Comparison of ENCODE assay signal across 8 mouse cellular contexts in the genomic region with DNA sequence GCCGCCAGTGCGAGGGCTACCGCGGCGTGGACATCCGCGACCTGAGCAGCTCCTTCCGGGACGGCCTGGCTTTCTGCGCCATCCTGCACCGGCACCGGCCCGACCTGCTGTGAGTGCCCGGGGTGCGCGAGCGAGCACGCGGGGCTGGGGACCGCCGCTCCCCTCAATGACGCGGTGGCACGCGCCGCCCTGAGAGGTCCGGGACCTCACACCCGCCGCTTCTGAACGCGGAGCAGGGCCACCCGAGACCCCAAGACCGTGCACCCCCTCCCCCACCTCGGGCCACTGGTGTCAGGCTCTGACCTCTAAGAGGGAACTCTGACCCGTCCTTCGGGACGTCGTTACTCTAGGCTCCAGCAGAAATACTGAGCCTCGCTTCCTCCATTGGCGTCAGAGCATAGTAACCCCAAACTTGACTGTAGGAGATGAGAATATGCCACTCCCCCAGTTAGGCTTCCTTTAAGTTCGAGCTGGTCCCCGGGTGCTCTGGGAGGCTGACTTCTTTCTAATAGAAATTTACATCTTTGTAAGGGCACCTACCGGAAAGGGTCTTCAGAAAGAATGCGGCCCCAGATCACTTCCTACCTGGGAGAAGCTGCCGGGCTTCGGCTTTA. TPM values are rescaled to one million over a fixed set of nuclear protein-coding genes. Genes with fewer than 3 reads are reported as not detected.
DNase-seq lines count a peak whose midpoint lies in the region; ATAC-seq and TF ChIP-seq lines count a peak whose summit lies in the region.

No protein-coding gene starts in this region.

- H3K27me3 ChIP-seq in heart, embryonic 15.5 days, result no peaks in the 10 kb centered on the region
- peaks cover 33% of the 10 kb centered on the region for H3K27me3 ChIP-seq in liver, embryonic 15.5 days
- H3K27me3 ChIP-seq in small intestine, adult 2 months (ENCODE audit: control insufficient read depth, insufficient read depth, low read length), result no peaks in the 10 kb centered on the region

- H3K36me3 ChIP-seq in heart, embryonic 15.5 days, result peaks cover 5% of the 10 kb centered on the region; the same call in 1 of the 2 replicates
- no peaks in the 10 kb centered on the region for H3K36me3 ChIP-seq in liver, embryonic 15.5 days (replicated peaks)
- no peaks in the 10 kb centered on the region for H3K36me3 ChIP-seq in small intestine, adult 2 months (ENCODE audit: control insufficient read depth, insufficient read depth, low read length)

- peak overlapping the region; percentile 90 for H3K4me3 ChIP-seq in heart, embryonic 15.5 days
- H3K4me3 ChIP-seq in liver, embryonic 15.5 days (replicated peaks), result peak overlapping the region; percentile 73
- H3K4me3 ChIP-seq in small intestine, adult 2 months (ENCODE audit: low read depth, low read length), result peak overlapping the region; percentile 94

- DNase-seq in adrenal gland, postnatal 36 days, result peak; percentile 44 to 64
- DNase-seq in adrenal gland, adult 2 months, result no peak
- DNase-seq in right cerebral cortex, postnatal 4 days, result peak; percentile 45
- no peak for DNase-seq in right cerebral cortex, postnatal 14 days
- DNase-seq in adrenal gland, postnatal 4 days (ENCODE audit: low spot score in 2 of 2), result no peak

- peak overlapping the region; percentile 98 for H3K27ac ChIP-seq in heart, embryonic 15.5 days
- peak overlapping the region; percentile 61; the same call in 1 of the 2 replicates for H3K27ac ChIP-seq in liver, embryonic 15.5 days (replicated peaks)
- peak overlapping the region; percentile 86 for H3K27ac ChIP-seq in small intestine, adult 2 months (ENCODE audit: insufficient read depth, low read depth, low read length)

- H3K4me2 ChIP-seq in heart, embryonic 15.5 days, result peak overlapping the region; percentile 81
- peak overlapping the region; percentile 99 for H3K4me2 ChIP-seq in liver, embryonic 15.5 days

- H3K9ac ChIP-seq in heart, embryonic 15.5 days, result peak overlapping the region; percentile 99
- H3K9ac ChIP-seq in liver, embryonic 15.5 days, result peak overlapping the region; percentile 77

- TF ChIP-seq POLR2A in small intestine, adult 2 months (IDR thresholded peaks at IDR 0.05; ENCODE audit: low read depth, low read length), result peak; percentile 23; the same call in 1 of the 2 replicates

- H3K9me3 ChIP-seq in heart, embryonic 15.5 days (replicated peaks), result no peaks in the 10 kb centered on the region
- H3K9me3 ChIP-seq in liver, embryonic 15.5 days (replicated peaks), result no peaks in the 10 kb centered on the region

- WGBS in heart, embryonic 15.5 days, result under 1% methylated on average over 46 of the region's 46 CpGs
- WGBS in liver, embryonic 15.5 days (ENCODE audit: insufficient replicate concordance), result under 1% methylated on average over 46 of the region's 46 CpGs
- WGBS in small intestine, adult 2 months, result under 1% methylated on average over 46 of the region's 46 CpGs

- ATAC-seq in heart, embryonic 15.5 days (replicated peaks; ENCODE audit: insufficient number of reproducible peaks, insufficient read depth, low FRiP score, low read depth), result peak; percentile 25
- ATAC-seq in liver, embryonic 15.5 days (ENCODE audit: insufficient read depth), result peak; percentile 57; the same call in 1 of the 2 replicates

- peaks cover 36% of the 10 kb centered on the region for H3K4me1 ChIP-seq in heart, embryonic 15.5 days (replicated peaks)
- H3K4me1 ChIP-seq in liver, embryonic 15.5 days (replicated peaks), result peaks cover 52% of the 10 kb centered on the region
- peaks cover 16% of the 10 kb centered on the region; the same call in 1 of the 2 replicates for H3K4me1 ChIP-seq in small intestine, adult 2 months (ENCODE audit: control insufficient read depth, insufficient read depth, insufficient read length, low read length)

- TF ChIP-seq CTCF in small intestine, adult 2 months (IDR thresholded peaks at IDR 0.05; ENCODE audit: extremely low read depth, insufficient read length, insufficient replicate concordance, low read depth, low read length), result no peak

RNA-seq across cellular contexts. Expression of a gene that starts 0.7 kb away (rescaled TPM):
- 10 to 100 TPM; 41.3 to 51.4 TPM for total RNA-seq in adrenal gland, postnatal 36 days (2021)
- total RNA-seq in adrenal gland, adult 2 months (2021), result 10 to 100 TPM; 36.5 to 49.5 TPM
- polyA plus RNA-seq in adrenal gland, adult 2 months (2012; rRNA removed), result 61.7 and 65.0 TPM in 2 replicates
- 20.2 and 23.3 TPM in 2 replicates for polyA plus RNA-seq in heart, embryonic 15.5 days (2015; fragmentation: Nextera tagmentation; extraction: Ambion mirVana)
- 0.86 and 1.3 TPM in 2 replicates for polyA plus RNA-seq in liver, embryonic 15.5 days (2015; fragmentation: Nextera tagmentation; extraction: Ambion mirVana)
- 18.8 and 23.8 TPM in 2 replicates for polyA plus RNA-seq in small intestine, adult 2 months (2012; rRNA removed)
- 10 to 100 TPM; 36.0 to 40.2 TPM for total RNA-seq in adrenal gland, postnatal 4 days (2021)

RNA-seq across cellular contexts. Expression of a gene that starts 31.4 kb away (rescaled TPM):
- total RNA-seq in adrenal gland, postnatal 36 days (2021), result 100 to 1,000 TPM; 137 to 143 TPM
- total RNA-seq in adrenal gland, adult 2 months (2021), result 100 to 1,000 TPM in 1 of 2 experiments, 10 to 100 TPM in 1; 92.8 to 151 TPM
- 48.1 and 48.3 TPM in 2 replicates for polyA plus RNA-seq in adrenal gland, adult 2 months (2012; rRNA removed)
- 207 and 240 TPM in 2 replicates for polyA plus RNA-seq in heart, embryonic 15.5 days (2015; fragmentation: Nextera tagmentation; extraction: Ambion mirVana)
- polyA plus RNA-seq in liver, embryonic 15.5 days (2015; fragmentation: Nextera tagmentation; extraction: Ambion mirVana), result 118 and 125 TPM in 2 replicates
- polyA plus RNA-seq in small intestine, adult 2 months (2012; rRNA removed), result 18.3 and 32.2 TPM in 2 replicates
- 100 to 1,000 TPM; 134 to 142 TPM for total RNA-seq in adrenal gland, postnatal 4 days (2021)

RNA-seq across cellular contexts. Expression of a gene that starts 31.6 kb away (rescaled TPM):
- total RNA-seq in adrenal gland, postnatal 36 days (2021), result 1 to 10 TPM; 5.5 to 7.3 TPM
- total RNA-seq in adrenal gland, adult 2 months (2021), result 1 to 10 TPM; 5.2 to 9.9 TPM
- 8.1 and 10.8 TPM in 2 replicates for polyA plus RNA-seq in adrenal gland, adult 2 months (2012; rRNA removed)
- 7.4 and 8.1 TPM in 2 replicates for polyA plus RNA-seq in heart, embryonic 15.5 days (2015; fragmentation: Nextera tagmentation; extraction: Ambion mirVana)
- 0.47 and 0.69 TPM in 2 replicates for polyA plus RNA-seq in liver, embryonic 15.5 days (2015; fragmentation: Nextera tagmentation; extraction: Ambion mirVana)
- 0.56 and 1.2 TPM in 2 replicates for polyA plus RNA-seq in small intestine, adult 2 months (2012; rRNA removed)
- 1 to 10 TPM; 8.0 to 9.0 TPM for total RNA-seq in adrenal gland, postnatal 4 days (2021)

RNA-seq across cellular contexts. Expression of a gene that starts 34.4 kb away (rescaled TPM):
- total RNA-seq in adrenal gland, postnatal 36 days (2021), result 100 to 1,000 TPM; 140 to 156 TPM
- total RNA-seq in adrenal gland, adult 2 months (2021), result 100 to 1,000 TPM; 136 to 160 TPM
- 94.1 and 119 TPM in 2 replicates for polyA plus RNA-seq in adrenal gland, adult 2 months (2012; rRNA removed)
- 131 and 151 TPM in 2 replicates for polyA plus RNA-seq in heart, embryonic 15.5 days (2015; fragmentation: Nextera tagmentation; extraction: Ambion mirVana)
- polyA plus RNA-seq in liver, embryonic 15.5 days (2015; fragmentation: Nextera tagmentation; extraction: Ambion mirVana), result 116 and 117 TPM in 2 replicates
- polyA plus RNA-seq in small intestine, adult 2 months (2012; rRNA removed), result 52.5 and 88.3 TPM in 2 replicates
- 100 to 1,000 TPM; 158 to 162 TPM for total RNA-seq in adrenal gland, postnatal 4 days (2021)

RNA-seq across cellular contexts. Expression of a gene that starts 46.7 kb away (rescaled TPM):
- total RNA-seq in adrenal gland, postnatal 36 days (2021), result 10 to 100 TPM; 18.9 to 27.0 TPM
- 10 to 100 TPM; 20.1 to 27.2 TPM for total RNA-seq in adrenal gland, adult 2 months (2021)
- 91.9 and 101 TPM in 2 replicates for polyA plus RNA-seq in adrenal gland, adult 2 months (2012; rRNA removed)
- polyA plus RNA-seq in heart, embryonic 15.5 days (2015; fragmentation: Nextera tagmentation; extraction: Ambion mirVana), result 20.4 and 31.6 TPM in 2 replicates
- polyA plus RNA-seq in liver, embryonic 15.5 days (2015; fragmentation: Nextera tagmentation; extraction: Ambion mirVana), result 47.9 and 55.1 TPM in 2 replicates
- polyA plus RNA-seq in small intestine, adult 2 months (2012; rRNA removed), result 70.4 and 92.7 TPM in 2 replicates
- total RNA-seq in adrenal gland, postnatal 4 days (2021), result 10 to 100 TPM; 23.8 to 29.7 TPM

Comparison
In these comparisons a context has a peak if more than half of its experiments do, and no peak if none do; other contexts are left out.
1. DNase-seq: peak in adrenal gland, postnatal 36 days (2 of 2) and right cerebral cortex, postnatal 4 days (single experiment); none in adrenal gland, adult 2 months (single experiment), right cerebral cortex, postnatal 14 days (single experiment) and adrenal gland, postnatal 4 days (0 of 2).
2. Peak in every context shown above with its lines, with median percentiles within 50 percentile points of each other: H3K27ac ChIP-seq and H3K4me3 ChIP-seq.